Mouse (Mus musculus): ENCODE data around the gene Dsn1. TPM values are rescaled to one million over a fixed set of nuclear protein-coding genes. Genes with fewer than 3 reads are reported as not detected.

The Dsn1 gene
- polyA plus RNA-seq, 1 experiment from 2014 or later, result 42.3 TPM

DNA sequence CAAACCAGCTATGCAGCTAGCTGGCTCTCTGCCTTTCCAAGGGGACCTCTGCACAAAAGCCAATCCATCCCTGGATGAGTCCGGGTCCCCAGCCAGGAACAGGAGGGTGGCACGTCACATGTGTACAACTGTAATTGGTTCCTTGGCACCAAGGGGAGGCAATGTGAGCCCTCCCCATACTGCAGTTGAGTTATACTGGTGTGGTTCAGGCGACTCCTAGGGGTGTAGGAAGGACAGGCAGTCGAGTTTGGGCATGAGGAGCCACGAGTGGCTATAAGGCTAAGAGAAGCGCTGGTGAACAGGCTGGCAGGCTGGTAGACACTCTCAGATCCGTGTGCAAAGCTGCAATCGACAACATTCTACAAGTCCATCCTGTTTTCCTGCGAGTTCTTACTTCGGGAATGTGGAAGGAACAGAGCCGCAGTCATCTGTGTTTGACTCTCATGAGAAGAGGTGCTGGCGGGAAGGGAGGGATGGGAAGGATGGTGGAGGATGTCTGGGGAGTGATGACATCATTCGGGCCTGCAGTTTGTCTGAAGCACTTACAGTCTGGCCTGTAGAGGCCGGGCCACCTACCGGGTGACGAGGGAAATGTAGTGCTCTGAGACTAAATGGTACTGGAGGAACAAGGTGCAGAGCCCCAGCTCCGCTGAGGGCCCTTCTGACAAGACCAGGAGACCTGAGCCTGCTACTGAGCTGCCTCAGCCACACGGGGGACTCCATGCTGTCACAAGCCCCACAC is 9.7 kb upstream of the Dsn1 start:
- H3K36me3 ChIP-seq, result peaks cover 91% of the 10 kb centered on the region
- 83% methylated on average over 18 of the region's 18 CpGs for WGBS

GRCm38 (mm10) chr2:157012341-157012740 is 5.4 kb upstream of the Dsn1 start:
- ATAC-seq (ENCODE audit: low FRiP score, low read depth), result no peak
- Histone ChIP-seq H3K4me1 (peaks cover 19% of the 10 kb centered on the region), H3K9me3 (no peaks in the 10 kb centered on the region), H3K4me3 (no peak overlapping the region), H3K9ac (no peak overlapping the region), H3K4me2 (replicated peaks) (no peak overlapping the region), H3K27ac (no peak overlapping the region), H3K36me3 (peaks cover 47% of the 10 kb centered on the region), H3K27me3 (no peaks in the 10 kb centered on the region)
- WGBS, result 87% methylated on average over 6 of the region's 6 CpGs

More for the DNA sequence above, 9.7 kb upstream of the Dsn1 start:
- peaks cover under 1% of the 10 kb centered on the region; the same call in 1 of the 2 replicates for H3K4me1 ChIP-seq
- H3K9ac ChIP-seq, result no peak overlapping the region
- no peaks in the 10 kb centered on the region for H3K9me3 ChIP-seq
- ATAC-seq (ENCODE audit: low FRiP score, low read depth), result no peak
- H3K27ac ChIP-seq, result no peak overlapping the region
- H3K4me2 ChIP-seq (replicated peaks), result no peak overlapping the region
- no peaks in the 10 kb centered on the region for H3K27me3 ChIP-seq
- no peak overlapping the region for H3K4me3 ChIP-seq

- Histone ChIP-seq H3K4me2 (replicated peaks) (no peak overlapping the region), H3K4me3 (no peak overlapping the region), H3K27me3 (no peaks in the 10 kb centered on the region), H3K9ac (no peak overlapping the region), H3K36me3 (peaks cover 32% of the 10 kb centered on the region), H3K4me1 (peaks cover 30% of the 10 kb centered on the region), H3K27ac (peak overlapping the region; percentile 40; the same call in 1 of the 2 replicates), H3K9me3 (no peaks in the 10 kb centered on the region)
- no peak for ATAC-seq (ENCODE audit: low FRiP score, low read depth)
- WGBS, result 44% methylated on average over 11 of the region's 11 CpGs
Observed at GRCm38 (mm10) chr2:157010634-157011310, 3.8 kb upstream of the Dsn1 start.

GRCm38 (mm10) chr2:157010121-157010520 is 3.2 kb upstream of the Dsn1 start:
- H3K9me3 ChIP-seq, result no peaks in the 10 kb centered on the region
- no peak overlapping the region for H3K4me3 ChIP-seq
- ATAC-seq (ENCODE audit: low FRiP score, low read depth), result no peak
- peaks cover 27% of the 10 kb centered on the region for H3K36me3 ChIP-seq
- peaks cover 35% of the 10 kb centered on the region for H3K4me1 ChIP-seq
- H3K27ac ChIP-seq, result peak overlapping the region; percentile 40; the same call in 1 of the 2 replicates
- H3K27me3 ChIP-seq, result no peaks in the 10 kb centered on the region
- H3K4me2 ChIP-seq (replicated peaks), result no peak overlapping the region
- no peak overlapping the region for H3K9ac ChIP-seq

GRCm38 (mm10) chr2:157008509-157008908 is 1.6 kb upstream of the Dsn1 start:
- no peak overlapping the region for H3K4me2 ChIP-seq (replicated peaks)
- H3K9me3 ChIP-seq, result no peaks in the 10 kb centered on the region
- no peak overlapping the region for H3K4me3 ChIP-seq
- no peak overlapping the region for H3K9ac ChIP-seq
- no peak for ATAC-seq (ENCODE audit: low FRiP score, low read depth)
- peaks cover 27% of the 10 kb centered on the region for H3K36me3 ChIP-seq
- no peaks in the 10 kb centered on the region for H3K27me3 ChIP-seq
- peaks cover 35% of the 10 kb centered on the region for H3K4me1 ChIP-seq
- no peak overlapping the region; the same call in 1 of the 2 replicates for H3K27ac ChIP-seq

DNA sequence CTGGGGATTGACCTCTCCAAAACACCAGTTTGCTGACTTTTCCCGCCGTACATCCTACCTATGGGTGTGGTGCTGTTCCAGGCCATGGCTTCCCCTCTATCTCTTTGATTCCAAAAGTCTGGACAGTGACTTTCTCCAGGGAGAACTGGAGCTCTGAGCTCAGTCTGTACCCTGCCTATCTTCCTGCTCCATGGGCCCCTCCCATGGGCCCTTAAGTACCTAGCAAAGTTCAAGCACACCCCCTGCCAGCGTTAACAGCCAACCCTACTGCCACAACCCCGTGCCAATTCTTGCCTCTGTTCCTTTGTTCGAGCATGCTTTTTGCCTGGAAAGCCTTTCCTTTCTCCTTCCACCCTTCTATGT is 261 bp upstream of the Dsn1 start:
- H3K4me1 ChIP-seq, result peaks cover 35% of the 10 kb centered on the region
- H3K4me2 ChIP-seq (replicated peaks), result peak overlapping the region; percentile 90
- ATAC-seq (ENCODE audit: low FRiP score, low read depth), result no peak
- H3K27ac ChIP-seq, result peak overlapping the region; percentile 81
- peaks cover 26% of the 10 kb centered on the region for H3K36me3 ChIP-seq
- H3K9me3 ChIP-seq, result no peaks in the 10 kb centered on the region
- H3K4me3 ChIP-seq, result peak overlapping the region; percentile 78
- 29% methylated on average over 5 of the region's 5 CpGs for WGBS
- H3K9ac ChIP-seq, result peak overlapping the region; percentile 83
- H3K27me3 ChIP-seq, result no peaks in the 10 kb centered on the region

DNA sequence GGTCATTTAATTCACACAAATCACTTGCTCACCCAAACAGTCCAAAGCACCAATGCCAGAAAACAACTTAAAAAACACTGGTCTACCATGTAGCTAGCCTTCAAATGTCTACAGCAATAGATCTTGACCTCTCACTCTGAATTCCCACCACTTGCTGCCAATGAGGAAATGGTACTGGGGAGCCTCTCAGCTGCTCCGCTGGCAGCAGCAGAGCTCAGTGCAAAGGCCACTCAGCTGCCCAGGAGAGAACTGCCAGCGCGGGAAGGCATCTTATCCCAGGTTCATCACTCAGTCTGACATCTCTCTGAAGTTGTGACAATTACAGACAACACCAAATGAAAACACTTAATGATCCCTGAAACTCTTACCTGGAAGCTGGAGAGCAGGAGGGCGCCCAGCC is 4.6 kb downstream of the Dsn1 start:
- Histone ChIP-seq H3K4me1 (peaks cover 15% of the 10 kb centered on the region), H3K4me2 (replicated peaks) (no peak overlapping the region), H3K27ac (no peak overlapping the region), H3K4me3 (no peak overlapping the region), H3K36me3 (peaks cover 51% of the 10 kb centered on the region), H3K27me3 (no peaks in the 10 kb centered on the region), H3K9ac (no peak overlapping the region), H3K9me3 (no peaks in the 10 kb centered on the region)
- WGBS, result 90% methylated on average over 4 of the region's 4 CpGs
- ATAC-seq (ENCODE audit: low FRiP score, low read depth), result no peak

DNA sequence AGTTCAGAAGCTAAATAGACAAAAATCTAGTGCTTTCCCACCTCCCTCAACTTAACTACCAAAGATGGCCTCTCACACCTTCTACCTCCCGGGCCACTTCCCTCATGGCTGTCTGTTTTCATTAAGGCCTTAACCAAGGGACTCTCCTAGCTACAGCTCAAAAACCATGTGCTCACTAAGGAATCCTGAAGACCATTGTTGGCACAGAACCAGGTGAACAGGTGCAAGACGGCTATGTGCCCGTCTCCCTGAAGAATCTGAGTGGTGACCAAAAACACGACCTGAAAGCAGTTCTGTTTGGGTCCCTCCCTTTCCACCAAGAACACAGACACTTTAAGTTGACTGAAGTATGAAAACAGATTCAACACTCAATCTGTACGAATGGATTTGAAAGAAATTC is 8.7 kb downstream of the Dsn1 start:
- no peaks in the 10 kb centered on the region for H3K4me1 ChIP-seq
- H3K27ac ChIP-seq, result no peak overlapping the region
- ATAC-seq (ENCODE audit: low FRiP score, low read depth), result no peak
- peaks cover 62% of the 10 kb centered on the region for H3K36me3 ChIP-seq
- H3K4me2 ChIP-seq (replicated peaks), result no peak overlapping the region
- H3K4me3 ChIP-seq, result no peak overlapping the region
- WGBS, result 87% methylated on average over 5 of the region's 5 CpGs
- H3K27me3 ChIP-seq, result no peaks in the 10 kb centered on the region
- no peaks in the 10 kb centered on the region for H3K9me3 ChIP-seq
- no peak overlapping the region for H3K9ac ChIP-seq

DNA sequence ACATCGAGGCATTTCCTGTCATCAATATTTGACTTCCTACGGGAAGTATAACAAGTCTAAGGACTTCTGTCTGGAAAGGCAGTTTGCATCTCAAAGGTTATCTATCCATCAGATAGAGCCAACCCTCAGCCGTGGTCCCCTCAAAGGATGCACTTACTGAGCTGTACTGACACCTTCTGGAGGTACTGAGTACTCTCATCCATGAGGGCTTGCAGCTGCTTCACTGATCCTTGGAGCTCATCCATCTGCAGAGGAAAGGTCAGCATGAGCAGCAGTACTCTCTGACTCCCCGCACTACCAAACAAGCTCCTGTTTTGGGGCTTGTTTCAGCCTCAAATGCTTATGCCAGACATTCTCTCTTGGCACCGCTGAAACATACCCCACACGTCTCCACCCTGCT is 10.4 kb downstream of the Dsn1 start:
- no peak overlapping the region for H3K4me2 ChIP-seq (replicated peaks)
- ATAC-seq (ENCODE audit: low FRiP score, low read depth), result no peak
- no peak overlapping the region for H3K9ac ChIP-seq
- 69% methylated on average over 6 of the region's 6 CpGs for WGBS
- H3K4me3 ChIP-seq, result no peak overlapping the region
- no peak overlapping the region for H3K27ac ChIP-seq
- no peaks in the 10 kb centered on the region for H3K27me3 ChIP-seq
- H3K4me1 ChIP-seq, result no peaks in the 10 kb centered on the region
- H3K9me3 ChIP-seq, result no peaks in the 10 kb centered on the region
- peaks cover 55% of the 10 kb centered on the region for H3K36me3 ChIP-seq

DNA sequence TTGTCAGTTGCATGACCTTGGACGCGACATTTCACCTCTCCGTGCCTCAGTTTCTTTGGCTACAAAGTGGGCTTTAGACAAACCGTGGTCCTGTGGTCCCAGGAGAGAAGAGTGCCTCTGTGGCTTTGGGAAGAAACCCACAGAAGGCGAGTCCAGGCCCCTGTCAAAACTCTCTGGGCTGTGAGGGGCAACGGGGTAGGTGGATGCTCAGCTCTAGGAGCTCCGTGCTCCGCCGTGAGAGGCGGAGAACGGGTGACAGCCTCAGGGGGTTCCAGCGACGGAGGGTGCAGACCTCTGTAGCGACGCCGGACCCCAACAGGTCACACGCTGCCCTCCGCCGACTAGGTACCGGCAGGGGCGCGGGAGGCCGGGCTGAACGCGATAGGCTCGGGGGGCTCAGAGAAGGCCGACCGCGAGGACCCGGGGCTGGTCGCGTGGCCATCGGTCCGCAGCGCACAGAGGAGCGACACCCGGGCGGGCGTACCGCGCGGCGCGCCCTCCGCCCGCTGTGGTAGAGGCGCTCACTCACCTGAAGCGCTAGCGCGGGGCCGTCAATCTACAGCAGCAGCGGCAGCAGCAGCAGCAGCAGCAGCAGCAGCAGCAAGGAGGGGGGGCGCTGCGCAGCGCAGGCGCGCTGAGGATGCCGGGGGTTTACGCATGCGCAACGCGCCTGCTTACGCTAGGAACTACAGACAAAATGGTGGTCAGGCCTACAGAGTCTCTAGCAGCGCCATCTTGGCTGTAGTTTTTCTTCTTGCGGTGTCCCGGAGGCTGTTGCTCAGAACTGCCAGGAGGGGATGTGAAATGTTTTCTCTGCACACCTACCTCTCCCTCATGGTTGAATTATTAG is 15.3 kb downstream of the Dsn1 start, which contains the start of gene Ndrg3:
Ndrg3 (minus strand) TSS at position 587 of the 850 bp plus-strand sequence.
- Histone ChIP-seq H3K4me1 (peaks cover 11% of the 10 kb centered on the region), H3K27ac (0 out of 2 replicates have a peak within 1 kb of the TSS, but pooled peaks have one; percentile 44), H3K36me3 (peaks cover 25% of the 10 kb centered on the region), H3K9ac (peak within 1 kb of the TSS; percentile 92), H3K27me3 (no peaks in the 10 kb centered on the region), H3K4me2 (replicated peaks) (peak within 1 kb of the TSS; percentile 93), H3K4me3 (peak within 1 kb of the TSS; percentile 87), H3K9me3 (no peaks in the 10 kb centered on the region)
- under 1% methylated on average over 57 of the region's 66 CpGs for whole genome bisulfite sequencing
- peak; percentile 97 for ATAC-seq (ENCODE audit: low FRiP score, low read depth)

DNA sequence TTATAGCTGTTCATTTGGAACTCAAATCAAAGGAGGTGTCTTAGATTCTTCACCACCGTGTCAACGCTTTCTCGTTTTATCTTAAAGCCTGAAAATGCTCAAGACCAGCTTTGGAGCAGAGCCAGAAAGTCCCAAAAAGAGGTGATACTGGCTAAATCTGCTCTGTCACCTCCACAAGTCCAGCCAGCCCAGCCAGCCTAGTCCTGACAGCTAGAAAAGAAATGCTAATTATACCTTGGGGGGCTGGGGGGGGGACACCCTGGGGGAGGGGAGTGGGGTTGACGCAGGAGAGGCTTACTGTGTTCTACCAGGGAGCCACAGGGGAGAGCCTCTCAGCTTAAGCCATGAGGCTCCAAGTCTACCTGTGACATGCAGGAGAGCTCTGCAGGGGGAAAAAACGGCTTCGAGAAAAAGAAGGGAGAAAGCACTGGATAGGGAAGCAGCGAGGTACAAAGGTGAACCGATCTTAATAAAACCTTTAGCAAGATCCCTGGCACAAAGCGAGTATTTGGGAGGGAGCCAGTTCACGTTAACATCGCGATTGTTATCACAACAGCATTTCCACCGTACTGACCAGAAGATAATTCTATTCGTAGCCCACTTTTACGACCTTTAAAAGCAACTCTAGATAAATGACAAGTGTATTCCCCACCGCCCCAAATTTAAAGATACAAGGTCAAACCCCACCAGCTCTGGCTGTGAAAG is 16.1 kb downstream of the Dsn1 start:
- peak overlapping the region; percentile 92 for H3K9ac ChIP-seq
- ATAC-seq (ENCODE audit: low FRiP score, low read depth), result no peak
- H3K36me3 ChIP-seq, result peaks cover 17% of the 10 kb centered on the region
- H3K27ac ChIP-seq, result no peak overlapping the region
- peaks cover 11% of the 10 kb centered on the region for H3K4me1 ChIP-seq
- peak overlapping the region; percentile 93 for H3K4me2 ChIP-seq (replicated peaks)
- peak overlapping the region; percentile 87 for H3K4me3 ChIP-seq
- 4% methylated on average over 16 of the region's 16 CpGs for WGBS
- H3K27me3 ChIP-seq, result no peaks in the 10 kb centered on the region
- H3K9me3 ChIP-seq, result no peaks in the 10 kb centered on the region

Data from limb, embryonic 13.5 days (tissue).